Mouse (Mus musculus) stomach, adult 2 months (tissue): ENCODE results near the gene Kcne4. TPM values are rescaled to one million over a fixed set of nuclear protein-coding genes. Genes with fewer than 3 reads are reported as not detected.

Experiments used
- polyA plus RNA-seq: library from polyadenylated mRNA; depleted of rRNA; stranded (reverse); fragments of >200 nt; gene quantifications from 2 replicates; pipeline ENCODE4 v1.2.3, GENCODE M21; 2012; rRNA removed

Gene Kcne4
- polyA plus RNA-seq: 0.40 and 0.67 TPM in 2 replicates

DNA sequence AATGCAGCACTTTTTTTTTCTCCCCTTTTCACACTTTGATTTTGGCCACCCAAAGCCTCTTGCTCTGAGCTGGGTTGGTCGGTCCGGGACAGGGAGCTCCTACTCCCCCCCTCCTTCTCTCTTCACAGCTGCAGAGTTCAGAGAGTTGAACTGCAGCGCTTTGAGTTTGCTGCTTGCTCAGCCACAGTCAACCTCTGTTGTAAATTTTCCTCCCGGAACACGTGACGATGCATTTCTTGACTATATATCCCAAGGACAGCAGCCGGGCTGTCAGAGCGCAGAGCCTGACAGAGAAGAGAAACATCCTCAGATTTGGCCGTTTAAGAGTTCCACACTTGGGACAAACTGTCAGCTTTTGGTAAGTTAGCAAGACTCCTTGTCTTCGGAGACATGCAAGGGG lies at the start of gene Kcne4:
TSS of gene Kcne4 (plus strand) at position 120 of the 400 bp plus-strand sequence.

Other genes with a start within 250 kb of the Kcne4 start
- gene Acsl3, start 158.9 kb upstream of the Kcne4 start, polyA plus RNA-seq: 4.3 and 5.1 TPM in 2 replicates
- 0.10 and 0.21 TPM in 2 replicates for gene Utp14b, start 158.7 kb upstream of the Kcne4 start, polyA plus RNA-seq